Mouse (Mus musculus) Patski (cell line): ENCODE data around the gene Itga2. TPM values are rescaled to one million over a fixed set of nuclear protein-coding genes. Genes with fewer than 3 reads are reported as not detected.

Source experiments
- ATAC-seq: fragments of 100-300 bp; one replicate; pipeline ENCODE4 v1.8.0; 2021
- CTCF ChIA-PET: fragments of 350-600 bp; sonication (Branson Sonifier 250); formaldehyde crosslinking; loops from one replicate; lab custom pipeline; 2022; ENCODE audit warnings: inconsistent platforms; lab: Charles Lee
- POLR2A ChIA-PET: fragments of 350-600 bp; sonication (Branson Sonifier 250); formaldehyde crosslinking; loops from one replicate; lab custom pipeline; 2022; ENCODE audit warnings: antibody characterized with exemption, inconsistent platforms; lab: Charles Lee
- DNase-seq: peaks from one replicate; pipeline ENCODE4 v3.0.0-alpha.2; 2011; ENCODE audit warnings: low read depth, low spot score
- H3K27me3 ChIP-seq: fragments of 371-371 bp; one replicate; pipeline ENCODE4 v1.5.1; 2021
- CTCF ChIP-seq: fragments of 100-300 bp; IDR thresholded peaks from one replicate; pipeline ENCODE4 v1.5.1; 2021
- in situ Hi-C: fragments of 300-500 bp; cut with MboI; formaldehyde crosslinking; loops from 3 replicates; pipeline ENCODE4 v1.11.1; 2018; ENCODE audit warnings: low pct_unique_long_range_greater_than_20kb, mixed read lengths
- polyA plus RNA-seq: library from polyadenylated mRNA; unstranded; gene quantifications from one replicate; pipeline ENCODE4 v1.2.3, GENCODE M21; 2021

The Itga2 gene
- polyA plus RNA-seq, 1 experiment from 2014 or later = 0.40 TPM

DNA sequence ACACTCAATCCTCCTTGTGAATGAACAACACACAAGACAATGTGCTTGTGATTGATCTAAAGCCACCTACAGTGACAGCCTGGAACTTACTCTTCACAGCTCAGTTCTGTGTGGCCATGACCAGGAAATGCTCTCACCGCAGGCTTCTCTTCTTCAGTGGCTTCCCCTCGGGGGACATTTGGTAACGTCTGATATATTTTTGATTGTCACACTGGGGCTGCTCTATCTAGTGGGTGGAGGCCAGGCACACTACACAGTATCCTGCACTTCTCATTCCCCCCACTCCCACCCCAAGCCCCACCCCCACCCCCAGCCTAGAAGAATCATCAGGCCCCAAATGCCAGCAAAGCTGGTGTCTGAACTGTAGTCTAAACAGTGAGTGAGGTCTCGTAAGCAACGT lies 16.1 kb downstream of the Itga2 start:
- no peak for ATAC-seq
- in situ Hi-C loops = no loop called here
- POLR2A ChIA-PET = no interaction called here

GRCm38 (mm10) chr13:114914963-114915362 lies 16.9 kb downstream of the Itga2 start:
- ChIA-PET POLR2A (no interaction called here), CTCF (interaction anchor here (1.1 to 1.8 kb wide), 2 partner anchors 21 to 32 kb away, joined by 3 read pairs; no protein-coding TSS in a partner anchor)
- no peaks in the 10 kb centered on the region for H3K27me3 ChIP-seq
- in situ Hi-C loops = no loop called here
- no peak for TF ChIP-seq CTCF
- no peak for DNase-seq
- no peak for ATAC-seq

More for the DNA sequence above, 16.1 kb downstream of the Itga2 start:
- no peak for DNase-seq
- no peaks in the 10 kb centered on the region for H3K27me3 ChIP-seq
- CTCF ChIA-PET = no interaction called here
- TF ChIP-seq CTCF = no peak

- ChIA-PET CTCF (interaction anchor here (1.1 to 1.8 kb wide), 3 partner anchors 20 to 38 kb away, joined by 3 read pairs; no protein-coding TSS in a partner anchor), POLR2A (no interaction called here)
- no peak for DNase-seq
- no peak for TF ChIP-seq CTCF
- in situ Hi-C loops = no loop called here
- no peak for ATAC-seq
- no peaks in the 10 kb centered on the region for H3K27me3 ChIP-seq
Measured at GRCm38 (mm10) chr13:114914559-114914958, 17.3 kb downstream of the Itga2 start.

- POLR2A ChIA-PET = no interaction called here
- no peaks in the 10 kb centered on the region for H3K27me3 ChIP-seq
- ATAC-seq (no peak), DNase-seq (no peak)
- no peak for TF ChIP-seq CTCF
- CTCF ChIA-PET = no interaction called here
- in situ Hi-C loops = no loop called here
Measured at GRCm38 (mm10) chr13:114910629-114911028, 21.3 kb downstream of the Itga2 start.

DNA sequence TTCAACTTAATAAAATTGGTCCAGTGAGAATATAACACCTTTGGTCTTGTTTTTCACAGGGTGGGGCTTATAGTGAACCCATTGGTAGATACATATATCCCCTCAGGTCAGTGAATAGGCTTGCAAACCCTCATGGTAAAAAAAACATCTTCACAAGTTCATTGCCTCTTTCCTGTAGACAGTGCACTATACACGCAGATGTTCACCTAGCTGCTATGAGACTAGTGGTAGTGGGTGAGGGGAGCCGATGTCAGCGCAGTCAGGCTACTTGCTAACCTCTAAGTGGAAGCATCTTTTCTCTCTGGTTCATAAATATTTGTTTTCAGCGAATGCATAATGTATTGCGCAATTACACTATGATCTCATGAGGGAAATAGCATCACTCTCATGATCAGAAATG lies 22.4 kb downstream of the Itga2 start:
- in situ Hi-C loops = no loop called here
- no peak for DNase-seq
- ChIA-PET POLR2A (no interaction called here), CTCF (interaction anchor here (0.7 to 1.7 kb wide), 3 partner anchors 10 to 66 kb away, joined by 3 to 5 read pairs (median 3); no protein-coding TSS in a partner anchor)
- no peak for ATAC-seq
- no peak for TF ChIP-seq CTCF
- no peaks in the 10 kb centered on the region for H3K27me3 ChIP-seq

DNA sequence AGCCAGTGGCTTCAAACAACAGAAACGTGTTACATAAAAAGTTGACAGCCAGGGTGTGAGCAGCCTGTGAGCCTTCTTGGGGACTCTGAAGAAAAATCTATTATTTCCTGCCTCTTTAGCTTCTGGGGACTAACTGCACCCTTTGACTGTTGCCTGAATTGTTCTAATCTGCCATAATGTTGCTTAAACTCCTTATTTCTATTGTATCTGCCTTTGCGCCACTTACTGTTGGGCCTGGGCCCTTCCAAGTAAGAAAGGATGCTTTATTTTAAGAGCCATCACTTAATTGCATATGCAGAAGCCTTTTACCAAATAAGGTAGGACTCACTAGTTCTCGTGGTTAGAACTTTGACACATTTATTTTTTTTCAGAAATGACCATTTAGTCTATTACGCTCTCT lies 24.0 kb downstream of the Itga2 start:
- DNase-seq = no peak
- ChIA-PET POLR2A (no interaction called here), CTCF (no interaction called here)
- in situ Hi-C loops = no loop called here
- ATAC-seq = no peak
- H3K27me3 ChIP-seq = no peaks in the 10 kb centered on the region
- no peak for TF ChIP-seq CTCF

- no peak for ATAC-seq
Measured at GRCm38 (mm10) chr13:114896751-114897386, 35.0 kb downstream of the Itga2 start.

DNA sequence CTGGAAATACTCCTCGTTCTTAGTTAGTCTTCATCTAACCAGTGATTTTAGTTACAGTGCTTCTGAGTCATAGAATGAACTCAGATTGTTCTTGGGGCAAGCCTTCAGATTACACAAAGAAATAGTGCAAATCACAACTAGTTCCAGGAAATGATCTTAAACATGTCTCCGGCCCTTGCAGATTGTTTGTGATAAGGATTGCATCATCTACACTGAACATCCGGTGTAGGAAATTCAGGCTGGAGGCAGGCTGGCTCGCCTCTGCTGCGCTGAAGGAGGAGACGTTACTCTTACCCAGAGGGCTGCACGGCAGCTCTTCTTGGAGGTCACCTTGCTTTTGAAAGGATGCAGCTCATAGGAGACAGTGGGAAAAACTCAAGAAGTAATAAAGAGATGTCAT lies 36.0 kb downstream of the Itga2 start:
- CTCF ChIA-PET = no interaction called here
- in situ Hi-C loops = no loop called here
- ATAC-seq (no peak), DNase-seq (no peak)
- no peaks in the 10 kb centered on the region for H3K27me3 ChIP-seq
- no peak for TF ChIP-seq CTCF
- POLR2A ChIA-PET = no interaction called here

More at GRCm38 (mm10) chr13:114896751-114897386, 35.0 kb downstream of the Itga2 start:
- in situ Hi-C loops = no loop called here
- ChIA-PET POLR2A (no interaction called here), CTCF (no interaction called here)
- no peak for TF ChIP-seq CTCF
- DNase-seq = no peak
- H3K27me3 ChIP-seq = no peaks in the 10 kb centered on the region

DNA sequence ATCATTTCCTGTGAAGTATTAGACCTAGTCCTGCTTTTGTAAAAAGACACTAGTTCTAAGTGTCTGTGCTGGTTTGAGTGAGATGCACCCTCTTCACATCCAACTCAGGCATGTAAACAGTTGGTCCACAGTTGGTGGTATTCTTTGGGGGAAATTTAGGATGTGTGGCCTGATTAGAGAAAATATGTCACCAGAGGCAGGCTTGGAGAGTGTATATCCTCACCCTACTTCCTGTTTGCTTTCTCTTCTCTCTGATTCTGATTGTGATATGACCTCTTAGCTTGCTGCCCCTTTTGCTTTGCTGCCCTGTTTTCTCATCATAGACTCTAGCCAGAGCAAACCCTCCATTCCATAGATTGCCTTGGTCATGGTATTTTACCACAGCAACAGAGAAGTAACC lies 37.2 kb downstream of the Itga2 start:
- no peak for ATAC-seq
- ChIA-PET CTCF (interaction anchor here (0.9 to 1.5 kb wide), 3 partner anchors 14 to 298 kb away, joined by 3 read pairs; no protein-coding TSS in a partner anchor), POLR2A (no interaction called here)
- in situ Hi-C loops = no loop called here
- no peaks in the 10 kb centered on the region for H3K27me3 ChIP-seq
- no peak for TF ChIP-seq CTCF
- DNase-seq = no peak

DNA sequence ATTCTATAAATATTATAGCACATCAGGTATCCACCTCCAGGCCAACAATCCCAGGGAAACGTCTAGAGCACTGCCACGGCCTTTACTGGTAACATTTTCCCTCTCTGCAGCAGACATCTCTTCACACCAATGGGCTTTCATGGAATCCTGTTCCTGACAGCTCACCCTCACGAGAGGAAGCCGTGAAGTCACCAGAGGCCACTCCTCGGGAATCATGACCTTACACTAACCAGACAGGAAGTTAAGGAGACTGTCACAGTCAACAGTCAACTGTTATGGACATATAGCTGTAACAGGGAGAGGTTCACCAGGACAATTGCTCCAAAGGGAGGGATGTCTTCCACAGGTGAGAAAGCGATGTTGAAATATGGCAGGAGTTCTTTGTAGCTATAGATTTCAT lies 40.2 kb downstream of the Itga2 start:
- no peak for TF ChIP-seq CTCF
- no peak for ATAC-seq
- DNase-seq = no peak
- no peaks in the 10 kb centered on the region for H3K27me3 ChIP-seq
- CTCF ChIA-PET = interaction anchor here (0.9 kb wide), 1 partner anchor 14 kb away, joined by 3 read pairs; no protein-coding TSS in a partner anchor
- POLR2A ChIA-PET = no interaction called here
- in situ Hi-C loops = no loop called here

DNA sequence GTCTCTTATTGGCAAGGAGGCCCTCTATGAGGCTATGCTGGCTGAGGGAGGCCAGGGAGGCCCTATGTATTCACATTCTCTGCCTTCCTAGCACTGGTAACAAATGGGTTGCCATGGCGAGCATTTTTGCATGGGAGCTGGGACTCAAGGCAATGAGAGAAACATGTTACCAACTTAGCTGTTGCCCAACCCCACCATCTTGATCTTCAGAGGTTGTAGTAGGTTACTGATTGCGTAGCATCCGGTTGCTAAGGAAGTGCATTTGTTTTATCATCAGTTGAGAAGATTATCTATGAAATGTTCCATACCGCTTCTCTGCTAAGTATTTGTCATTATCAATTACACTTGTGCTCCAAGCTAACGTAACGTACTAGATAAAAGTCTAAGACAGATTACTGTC lies 44.2 kb downstream of the Itga2 start:
- CTCF ChIA-PET = no interaction called here
- ATAC-seq = no peak

More for the DNA sequence above, 44.2 kb downstream of the Itga2 start:
- in situ Hi-C loops = no loop called here
- no peaks in the 10 kb centered on the region for H3K27me3 ChIP-seq
- DNase-seq = no peak
- POLR2A ChIA-PET = no interaction called here
- TF ChIP-seq CTCF = no peak
